Mouse (Mus musculus) myocyte (in vitro differentiated cells): ENCODE measurements at regions not wholly inside any gene's neighbourhood (a gene's known extent, or its start where the extent isn't known, plus 50 kb on each side); places are given as distances from the start of the nearest gene placed in this dataset.

Experiments
- MYOD1 ChIP-seq, 3 experiments: IDR thresholded peaks; one replicate each; pipeline ENCODE4 v1.6.1; 2011; ENCODE audit warnings: control low read depth in 2 of 3, low read depth in 2 of 3, mild to moderate bottlenecking in 2 of 3, moderate library complexity in 1 of 3; ENCODE audit not compliant: insufficient read length in 2 of 3, control insufficient read depth in 1 of 3
- POLR2A ChIP-seq: IDR thresholded peaks from one replicate; pipeline ENCODE4 v1.6.1; 2011; ENCODE audit warnings: low read depth, mild to moderate bottlenecking, control low read depth, moderate library complexity; ENCODE audit not compliant: insufficient read length
- TCF12 ChIP-seq: IDR thresholded peaks from one replicate; pipeline ENCODE4 v1.6.1; 2011; ENCODE audit warnings: mild to moderate bottlenecking, control low read depth; ENCODE audit not compliant: poor library complexity, insufficient read depth, severe bottlenecking

DNA sequence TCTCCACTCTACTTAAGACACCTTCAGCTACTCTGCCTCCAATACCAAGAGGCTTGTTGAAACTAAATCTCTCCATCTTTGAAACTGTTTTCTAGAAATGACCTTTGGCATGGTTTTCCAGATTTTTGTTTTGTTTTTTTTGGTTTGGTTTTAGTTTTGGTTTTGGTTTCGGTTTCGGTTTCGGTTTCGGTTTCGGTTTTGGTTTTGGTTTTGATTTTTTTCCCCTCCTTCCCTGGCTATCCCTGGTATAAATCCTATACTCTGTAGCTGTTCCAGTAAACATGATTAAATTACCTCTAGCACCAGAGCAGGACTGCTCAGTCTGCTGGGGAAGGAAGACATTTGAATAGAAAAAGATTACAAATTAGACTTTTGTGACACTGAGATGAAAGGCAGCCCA is 454.0 kb downstream of the Nuf2 start:
- TF ChIP-seq POLR2A, result no peak
- no peak for TF ChIP-seq MYOD1 (IDR thresholded peaks at IDR 0.05; ENCODE audit: control insufficient read depth in 1 of 3, insufficient read length in 2 of 3, low read depth in 2 of 3)
- TF ChIP-seq TCF12, result no peak
